In genomic region chr6:54759263-54759662, GRCm38 (mm10) we compare ENCODE assay signal across 16 mouse cellular contexts. TPM values are rescaled to one million over a fixed set of nuclear protein-coding genes. Genes with fewer than 3 reads are reported as not detected.
A peak's percentile ranks its signal among the peaks of the same experiment; 100 is the strongest.
DNase-seq lines count a peak whose midpoint lies in the region; ATAC-seq and TF ChIP-seq lines count a peak whose summit lies in the region.
"Had no signal": no experiment of that assay in that cellular context is flagged by ENCODE, and none has a peak within 500 bp of the region (broad histone marks: within the 10 kb centered on the region; RNA-seq: fewer than 3 reads in every experiment).

No protein-coding gene starts in this region.

- no peak overlapping the region for H3K4me2 ChIP-seq in forebrain, embryonic 13.5 days

- TF ChIP-seq POLR2A in brain, embryonic 14.5 days (IDR thresholded peaks at IDR 0.05; ENCODE audit: borderline replicate concordance, extremely low read depth, insufficient read depth, insufficient read length, poor library complexity, severe bottlenecking) = no peak

- WGBS in forebrain, embryonic 13.5 days = 68% methylated on average over 8 of the region's 8 CpGs
- 65% methylated on average over 8 of the region's 8 CpGs for WGBS in forebrain, embryonic 10.5 days

- peak overlapping the region; percentile 80 for H3K27ac ChIP-seq in forebrain, embryonic 13.5 days
- no peak overlapping the region for H3K27ac ChIP-seq in forebrain, embryonic 10.5 days
- peak overlapping the region; percentile 76 for H3K27ac ChIP-seq in layer of hippocampus, adult 2 months
- H3K27ac ChIP-seq: neural tube, embryonic 13.5 days; stomach, embryonic 15.5 days had no signal

- no peak for DNase-seq in forebrain, embryonic 10.5 days (ENCODE audit: extremely low spot score, low spot score)
- peak; percentile 92 for DNase-seq in heart, adult 11 months
- no peak for DNase-seq in heart, postnatal 25 days (ENCODE audit: low spot score)
- DNase-seq in layer of hippocampus, adult 2 months (ENCODE audit: low spot score in 2 of 2) = no peak
- DNase-seq in layer of hippocampus, adult 11-12 months (ENCODE audit: low spot score) = no peak
- DNase-seq in brain, embryonic 14.5 days (ENCODE audit: low read depth) = peak; percentile 7
- DNase-seq in yolk sac, embryonic 10.5 days (ENCODE audit: low spot score) = no peak
- DNase-seq: cerebellum, adult 11-12 months; cerebellum, postnatal 10 days; heart, postnatal 14 days had no signal

- no peak overlapping the region for H3K9ac ChIP-seq in forebrain, embryonic 13.5 days
- H3K9ac ChIP-seq: hindbrain, embryonic 14.5 days; neural tube, embryonic 13.5 days; stomach, embryonic 15.5 days had no signal

- TF ChIP-seq CTCF in layer of hippocampus, adult 2 months (conservative IDR thresholded peaks at IDR 0.05) = no peak
- TF ChIP-seq CTCF in brain, embryonic 14.5 days (IDR thresholded peaks at IDR 0.05; ENCODE audit: borderline replicate concordance, extremely low read depth, insufficient read depth, insufficient read length) = no peak

- peaks cover 41% of the 10 kb centered on the region for H3K4me1 ChIP-seq in forebrain, embryonic 13.5 days
- peaks cover 40% of the 10 kb centered on the region for H3K4me1 ChIP-seq in forebrain, embryonic 10.5 days
- H3K4me1 ChIP-seq: stomach, embryonic 15.5 days had no signal

- no peak for ATAC-seq in forebrain, embryonic 13.5 days

- no peak overlapping the region for H3K4me3 ChIP-seq in forebrain, embryonic 13.5 days
- H3K4me3 ChIP-seq in forebrain, embryonic 10.5 days = no peak overlapping the region
- H3K4me3 ChIP-seq in layer of hippocampus, adult 2 months = no peak overlapping the region
- H3K4me3 ChIP-seq: myocyte; neural tube, embryonic 13.5 days; stomach, embryonic 15.5 days had no signal

- no peaks in the 10 kb centered on the region for H3K36me3 ChIP-seq in forebrain, embryonic 13.5 days (ENCODE audit: poor library complexity, severe bottlenecking)
- H3K36me3 ChIP-seq in forebrain, embryonic 10.5 days (replicated peaks) = no peaks in the 10 kb centered on the region
- H3K36me3 ChIP-seq: embryonic facial prominence, embryonic 10.5 days; neural tube, embryonic 13.5 days; stomach, embryonic 15.5 days had no signal

- no peaks in the 10 kb centered on the region for H3K9me3 ChIP-seq in forebrain, embryonic 13.5 days (replicated peaks)
- H3K9me3 ChIP-seq in forebrain, embryonic 10.5 days = no peaks in the 10 kb centered on the region
- H3K9me3 ChIP-seq: embryonic facial prominence, embryonic 10.5 days; neural tube, embryonic 13.5 days; stomach, embryonic 15.5 days had no signal

- peaks cover 8% of the 10 kb centered on the region; the same call in 1 of the 2 replicates for H3K27me3 ChIP-seq in forebrain, embryonic 13.5 days
- H3K27me3 ChIP-seq in forebrain, embryonic 10.5 days (ENCODE audit: poor library complexity, severe bottlenecking) = peaks cover 50% of the 10 kb centered on the region
- H3K27me3 ChIP-seq: stomach, embryonic 15.5 days had no signal

- intact Hi-C loops in heart, postnatal 25 days (cut with DNase I) = no loop called here

RNA-seq across cellular contexts. Expression of gene Znrf2, which starts 57.5 kb away (rescaled TPM):
- polyA plus RNA-seq in forebrain, embryonic 13.5 days (2015; fragmentation: Nextera tagmentation; extraction: Ambion mirVana) = 9.9 and 11.3 TPM in 2 replicates
- 1.8 and 2.3 TPM in 2 replicates for polyA plus RNA-seq in forebrain, embryonic 10.5 days (2016; fragmentation: Nextera tagmentation; extraction: Ambion mirVana)
- 10 to 100 TPM; 17.2 to 17.6 TPM for total RNA-seq in heart, postnatal 25 days (2021)
- 10 to 100 TPM; 23.1 to 24.6 TPM for total RNA-seq in layer of hippocampus, adult 2 months (2021)
- polyA plus RNA-seq in brain, embryonic 14.5 days (2012; rRNA removed) = 19.3 and 19.6 TPM in 2 replicates

Comparison
In these comparisons a context has a peak if more than half of its experiments do, and no peak if none do; other contexts are left out.
1. DNase-seq: peak in heart, adult 11 months (single experiment) and brain, embryonic 14.5 days (single experiment); none in forebrain, embryonic 10.5 days (single experiment), heart, postnatal 25 days (single experiment), layer of hippocampus, adult 2 months (0 of 2), layer of hippocampus, adult 11-12 months (single experiment) and yolk sac, embryonic 10.5 days (single experiment).